Mouse (Mus musculus) testis, adult 2 months (tissue): ENCODE results near the gene Smagp. TPM values are rescaled to one million over a fixed set of nuclear protein-coding genes. Genes with fewer than 3 reads are reported as not detected.

Experiments used
- H3K27ac ChIP-seq: fragments of 200-500 bp; 2 replicates; pipeline ENCODE4 v1.5.1; 2012; ENCODE audit warnings: low read depth, low read length; ENCODE audit not compliant: control insufficient read depth, insufficient read depth
- H3K27me3 ChIP-seq: fragments of 200-500 bp; 2 replicates; pipeline ENCODE4 v1.6.1; 2012; ENCODE audit warnings: mild to moderate bottlenecking, low read length, moderate library complexity; ENCODE audit not compliant: control insufficient read depth, insufficient read depth
- H3K36me3 ChIP-seq: fragments of 200-500 bp; 2 replicates; pipeline ENCODE4 v1.6.1; 2012; ENCODE audit warnings: mild to moderate bottlenecking, low read length; ENCODE audit not compliant: control insufficient read depth, insufficient read depth
- H3K4me1 ChIP-seq: fragments of 200-500 bp; 2 replicates; pipeline ENCODE4 v1.6.1; 2012; ENCODE audit warnings: low read length; ENCODE audit not compliant: control insufficient read depth, insufficient read depth
- H3K4me3 ChIP-seq: fragments of 200-500 bp; 2 replicates; pipeline ENCODE4 v1.5.1; 2012; ENCODE audit warnings: low read depth, mild to moderate bottlenecking, low read length, moderate library complexity, mixed read lengths; ENCODE audit not compliant: control insufficient read depth
- CTCF ChIP-seq: fragments of 200-500 bp; IDR thresholded peaks from 2 replicates; pipeline ENCODE4 v1.5.1; 2012; ENCODE audit warnings: low read depth, mild to moderate bottlenecking, inconsistent platforms, low read length, moderate library complexity; ENCODE audit not compliant: control insufficient read depth, insufficient read depth, insufficient replicate concordance
- POLR2A ChIP-seq: fragments of 200-500 bp; IDR thresholded peaks from 2 replicates; pipeline ENCODE4 v1.6.1; 2012; ENCODE audit warnings: low read depth, mild to moderate bottlenecking, inconsistent platforms, low read length, moderate library complexity; ENCODE audit not compliant: control insufficient read depth
- polyA plus RNA-seq: library from polyadenylated mRNA; depleted of rRNA; stranded (reverse); fragments of >200 nt; gene quantifications from 2 replicates; pipeline ENCODE4 v1.2.3, GENCODE M21; 2012

Gene Smagp
- polyA plus RNA-seq, 1 experiment = 3.6 TPM

GRCm38 (mm10) chr15:100588297-100588696 lies 48.4 kb downstream of the Smagp start:
- Histone ChIP-seq H3K27ac (no peak overlapping the region), H3K36me3 (no peaks in the 10 kb centered on the region), H3K4me3 (no peak overlapping the region), H3K4me1 (no peaks in the 10 kb centered on the region), H3K27me3 (no peaks in the 10 kb centered on the region)
- TF ChIP-seq CTCF (no peak), POLR2A (no peak)

GRCm38 (mm10) chr15:100587166-100587565 lies 49.6 kb downstream of the Smagp start:
- H3K4me3 ChIP-seq = no peak overlapping the region
- TF ChIP-seq POLR2A (no peak), CTCF (no peak)
- H3K4me1 ChIP-seq = no peaks in the 10 kb centered on the region

GRCm38 (mm10) chr15:100585931-100586330 lies 50.8 kb downstream of the Smagp start:
- no peak for TF ChIP-seq CTCF
- TF ChIP-seq POLR2A = no peak
- no peak overlapping the region for H3K27ac ChIP-seq
- no peak overlapping the region for H3K4me3 ChIP-seq
- peaks cover 2% of the 10 kb centered on the region; the same call in 1 of the 2 replicates for H3K4me1 ChIP-seq
- no peaks in the 10 kb centered on the region for H3K27me3 ChIP-seq
- no peaks in the 10 kb centered on the region for H3K36me3 ChIP-seq

More at GRCm38 (mm10) chr15:100587166-100587565, 49.6 kb downstream of the Smagp start:
- Histone ChIP-seq H3K27me3 (no peaks in the 10 kb centered on the region), H3K36me3 (no peaks in the 10 kb centered on the region), H3K27ac (no peak overlapping the region)

DNA sequence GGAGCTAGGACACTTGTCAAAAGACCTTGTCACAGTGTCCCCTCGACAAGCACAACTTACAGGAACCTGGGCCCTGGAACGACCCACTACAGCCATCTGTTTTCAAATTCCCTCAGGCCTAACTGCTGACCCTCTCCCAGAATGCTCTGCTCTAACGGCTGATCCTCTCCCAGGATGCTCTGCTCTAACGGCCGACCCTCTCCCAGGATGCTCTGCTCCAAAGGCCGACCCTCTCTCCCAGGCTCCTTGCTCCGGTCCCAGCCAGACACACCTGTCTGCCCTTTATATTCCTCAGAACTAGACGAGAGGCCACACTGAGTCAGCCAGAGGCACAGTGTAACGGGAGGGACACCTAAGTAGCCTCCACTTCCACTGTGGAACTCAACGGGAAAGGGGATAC lies 56.6 kb downstream of the Smagp start:
- Histone ChIP-seq H3K27me3 (no peaks in the 10 kb centered on the region), H3K27ac (peak overlapping the region; percentile 95), H3K4me1 (peaks cover 5% of the 10 kb centered on the region; the same call in 1 of the 2 replicates), H3K4me3 (peak overlapping the region; percentile 90), H3K36me3 (peaks cover 5% of the 10 kb centered on the region)
- peak; percentile 96 for TF ChIP-seq POLR2A
- no peak for TF ChIP-seq CTCF

DNA sequence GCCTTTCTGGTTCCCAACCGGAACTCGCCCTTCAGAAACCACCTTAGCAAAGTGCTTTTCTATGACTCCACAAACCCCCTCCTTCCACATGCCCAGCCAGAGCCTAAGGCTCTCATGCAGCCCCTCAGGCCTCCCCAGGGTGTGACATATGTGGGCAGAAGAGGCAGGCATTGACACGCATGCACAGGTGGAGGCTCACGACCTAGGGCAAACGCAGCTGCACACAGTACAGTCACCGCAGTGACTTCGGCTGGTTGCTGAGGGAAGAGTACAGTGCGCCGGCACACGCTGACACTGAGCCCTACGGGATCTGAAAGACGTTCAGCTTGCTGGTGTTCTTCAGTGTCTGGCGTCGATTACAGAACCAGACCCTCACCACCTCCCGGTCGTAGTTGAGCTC lies 58.8 kb downstream of the Smagp start:
- H3K4me3 ChIP-seq = peak overlapping the region; percentile 65
- H3K27ac ChIP-seq = 0 out of 2 replicates have a peak overlapping the region, but pooled peaks have one; percentile 26

GRCm38 (mm10) chr15:100576810-100577209 lies 59.9 kb downstream of the Smagp start:
- Histone ChIP-seq H3K27me3 (no peaks in the 10 kb centered on the region), H3K27ac (no peak overlapping the region), H3K4me3 (no peak overlapping the region), H3K36me3 (peaks cover 5% of the 10 kb centered on the region), H3K4me1 (peaks cover 5% of the 10 kb centered on the region; the same call in 1 of the 2 replicates)
- no peak for TF ChIP-seq CTCF
- no peak for TF ChIP-seq POLR2A

More for the DNA sequence above, 58.8 kb downstream of the Smagp start:
- Histone ChIP-seq H3K4me1 (peaks cover 5% of the 10 kb centered on the region; the same call in 1 of the 2 replicates), H3K36me3 (peaks cover 5% of the 10 kb centered on the region), H3K27me3 (no peaks in the 10 kb centered on the region)
- TF ChIP-seq CTCF (no peak), POLR2A (peak; percentile 45; the same call in 1 of the 2 replicates)

DNA sequence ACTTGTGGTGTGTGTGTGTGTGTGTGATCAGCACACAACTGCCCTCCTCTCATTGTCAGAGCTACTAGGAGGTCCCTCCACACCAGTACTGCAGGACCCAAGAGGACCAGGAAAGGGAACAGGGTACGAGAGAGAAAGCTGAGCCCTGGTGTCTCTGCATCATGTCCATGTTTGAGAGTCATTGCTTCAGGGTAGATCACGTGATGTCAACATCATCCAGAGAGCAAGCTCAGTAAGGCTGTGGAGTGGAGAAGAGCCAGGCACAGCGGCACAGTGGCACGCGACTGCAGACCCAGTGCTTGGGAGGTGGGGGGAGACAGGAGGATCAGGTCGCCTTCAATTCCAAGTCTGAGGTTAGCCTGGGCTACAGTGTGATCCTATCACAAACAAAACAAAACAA lies 60.3 kb downstream of the Smagp start:
- Histone ChIP-seq H3K4me1 (peaks cover 2% of the 10 kb centered on the region; the same call in 1 of the 2 replicates), H3K27ac (no peak overlapping the region), H3K27me3 (no peaks in the 10 kb centered on the region), H3K4me3 (no peak overlapping the region), H3K36me3 (peaks cover 5% of the 10 kb centered on the region)
- no peak for TF ChIP-seq POLR2A
- TF ChIP-seq CTCF = no peak

DNA sequence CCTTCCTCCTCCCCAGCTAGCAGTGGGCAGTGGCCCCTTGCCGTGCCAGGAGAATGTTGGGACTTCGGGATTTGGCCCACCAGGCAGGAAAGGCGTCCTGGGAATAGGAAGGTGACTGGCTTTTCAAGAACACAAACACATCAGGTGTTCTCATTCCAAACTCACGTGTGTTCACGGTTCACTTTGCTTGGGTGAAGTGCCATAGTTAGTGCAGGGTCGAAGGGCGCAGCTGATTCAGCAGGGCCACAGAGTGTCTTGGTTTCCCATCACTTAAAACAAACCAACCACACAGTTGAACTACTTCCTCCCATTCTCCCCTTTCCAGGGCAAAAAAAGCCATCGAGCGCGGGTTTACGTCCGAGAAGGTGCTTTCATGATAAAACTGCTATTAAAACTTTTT lies 61.4 kb downstream of the Smagp start:
- Histone ChIP-seq H3K4me3 (no peak overlapping the region), H3K27ac (no peak overlapping the region), H3K27me3 (no peaks in the 10 kb centered on the region), H3K4me1 (peaks cover 2% of the 10 kb centered on the region; the same call in 1 of the 2 replicates), H3K36me3 (peaks cover 5% of the 10 kb centered on the region)
- no peak for TF ChIP-seq POLR2A
- TF ChIP-seq CTCF = no peak

DNA sequence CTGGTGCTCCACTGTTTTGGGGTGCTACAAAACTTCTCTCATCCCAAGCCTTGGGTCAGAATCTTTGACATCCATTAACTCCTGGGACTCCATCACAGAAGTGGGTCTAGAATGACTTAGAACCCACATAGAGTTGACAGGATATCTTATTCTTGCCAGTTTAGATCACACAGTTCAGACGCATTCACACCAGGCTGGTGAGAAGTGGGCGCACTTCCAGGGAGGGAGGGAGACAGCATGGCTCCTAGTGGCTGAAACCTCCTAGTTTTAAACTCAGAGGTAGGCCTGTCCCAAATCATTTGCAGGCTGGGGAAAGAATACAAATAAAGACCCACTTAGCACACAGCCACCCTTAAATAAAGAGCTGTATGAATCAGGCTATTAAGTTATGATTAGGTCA lies 62.4 kb downstream of the Smagp start:
- Histone ChIP-seq H3K4me1 (peaks cover 2% of the 10 kb centered on the region; the same call in 1 of the 2 replicates), H3K4me3 (no peak overlapping the region), H3K27me3 (no peaks in the 10 kb centered on the region), H3K36me3 (peaks cover 2% of the 10 kb centered on the region; the same call in 1 of the 2 replicates), H3K27ac (no peak overlapping the region)
- TF ChIP-seq POLR2A (no peak; the same call in 1 of the 2 replicates), CTCF (no peak)
